Mouse (Mus musculus): ENCODE measurements at regions not wholly inside any gene's neighbourhood (a gene's known extent, or its start where the extent isn't known, plus 50 kb on each side); places are given as distances from the start of the nearest gene placed in this dataset.

GRCm38 (mm10) chr1:137839703-137840102 is 335.8 kb downstream of the Ptprc start:
- no peaks in the 10 kb centered on the region for H3K36me3 ChIP-seq (ENCODE audit: control insufficient read depth, insufficient read depth, low read length)
- H3K4me2 ChIP-seq (ENCODE audit: low read depth, severe bottlenecking) = no peak overlapping the region
- H3K27ac ChIP-seq (replicated peaks; ENCODE audit: low read depth, low read length) = no peak overlapping the region
- no peak for ATAC-seq (ENCODE audit: insufficient number of reproducible peaks, low FRiP score, low TSS enrichment, low read depth)
- H3K9ac ChIP-seq (ENCODE audit: low read length) = no peak overlapping the region
- no peaks in the 10 kb centered on the region for H3K27me3 ChIP-seq (ENCODE audit: control insufficient read depth, insufficient read depth, low read length)
- H3K9me3 ChIP-seq (ENCODE audit: control insufficient read depth, low read length) = no peaks in the 10 kb centered on the region
- no peak overlapping the region for H3K4me3 ChIP-seq (ENCODE audit: low read depth, low read length)
- WGBS = 85% methylated on average over 5 of the region's 5 CpGs
- no peak for DNase-seq (ENCODE audit: low spot score)
- no peaks in the 10 kb centered on the region for H3K4me1 ChIP-seq (ENCODE audit: control insufficient read depth, insufficient read depth, low read length)

- DNase-seq (ENCODE audit: low spot score) (no peak), ATAC-seq (ENCODE audit: insufficient number of reproducible peaks, low FRiP score, low TSS enrichment, low read depth) (no peak)
- Histone ChIP-seq H3K36me3 (ENCODE audit: control insufficient read depth, insufficient read depth, low read length) (no peaks in the 10 kb centered on the region), H3K9me3 (ENCODE audit: control insufficient read depth, low read length) (no peaks in the 10 kb centered on the region), H3K27ac (replicated peaks; ENCODE audit: low read depth, low read length) (no peak overlapping the region), H3K4me3 (ENCODE audit: low read depth, low read length) (no peak overlapping the region), H3K4me1 (ENCODE audit: control insufficient read depth, insufficient read depth, low read length) (no peaks in the 10 kb centered on the region), H3K9ac (ENCODE audit: low read length) (no peak overlapping the region), H3K27me3 (ENCODE audit: control insufficient read depth, insufficient read depth, low read length) (no peaks in the 10 kb centered on the region), H3K4me2 (ENCODE audit: low read depth, severe bottlenecking) (no peak overlapping the region)
- WGBS = 86% methylated on average over 2 of the region's 2 CpGs
These were observed 336.2 kb downstream of the Ptprc start for GRCm38 (mm10) chr1:137839263-137839662.

- H3K4me3 ChIP-seq (ENCODE audit: low read depth, low read length) = no peak overlapping the region
- no peak overlapping the region for H3K4me2 ChIP-seq (ENCODE audit: low read depth, severe bottlenecking)
- H3K36me3 ChIP-seq (ENCODE audit: control insufficient read depth, insufficient read depth, low read length) = no peaks in the 10 kb centered on the region
- DNase-seq (ENCODE audit: low spot score) (no peak), ATAC-seq (ENCODE audit: insufficient number of reproducible peaks, low FRiP score, low TSS enrichment, low read depth) (no peak)
- 72% methylated on average over 8 of the region's 8 CpGs for WGBS
- no peaks in the 10 kb centered on the region for H3K4me1 ChIP-seq (ENCODE audit: control insufficient read depth, insufficient read depth, low read length)
- H3K9ac ChIP-seq (ENCODE audit: low read length) = no peak overlapping the region
- H3K27me3 ChIP-seq (ENCODE audit: control insufficient read depth, insufficient read depth, low read length) = no peaks in the 10 kb centered on the region
- no peak overlapping the region for H3K27ac ChIP-seq (replicated peaks; ENCODE audit: low read depth, low read length)
- H3K9me3 ChIP-seq (ENCODE audit: control insufficient read depth, low read length) = no peaks in the 10 kb centered on the region
These were observed 337.2 kb downstream of the Ptprc start for GRCm38 (mm10) chr1:137838357-137838756.

GRCm38 (mm10) chr1:137833535-137833934 is 342.0 kb downstream of the Ptprc start:
- ATAC-seq (ENCODE audit: insufficient number of reproducible peaks, low FRiP score, low TSS enrichment, low read depth) (no peak), DNase-seq (ENCODE audit: low spot score) (no peak)
- 68% methylated on average over 3 of the region's 3 CpGs for WGBS
- H3K4me2 ChIP-seq (ENCODE audit: low read depth, severe bottlenecking) = no peak overlapping the region
- no peak overlapping the region for H3K4me3 ChIP-seq (ENCODE audit: low read depth, low read length)
- H3K9me3 ChIP-seq (ENCODE audit: control insufficient read depth, low read length) = no peaks in the 10 kb centered on the region
- no peaks in the 10 kb centered on the region for H3K27me3 ChIP-seq (ENCODE audit: control insufficient read depth, insufficient read depth, low read length)
- no peaks in the 10 kb centered on the region for H3K36me3 ChIP-seq (ENCODE audit: control insufficient read depth, insufficient read depth, low read length)
- H3K27ac ChIP-seq (replicated peaks; ENCODE audit: low read depth, low read length) = no peak overlapping the region
- H3K4me1 ChIP-seq (ENCODE audit: control insufficient read depth, insufficient read depth, low read length) = no peaks in the 10 kb centered on the region
- no peak overlapping the region for H3K9ac ChIP-seq (ENCODE audit: low read length)

- H3K9ac ChIP-seq (ENCODE audit: low read length) = no peak overlapping the region
- H3K27me3 ChIP-seq (ENCODE audit: control insufficient read depth, insufficient read depth, low read length) = no peaks in the 10 kb centered on the region
- H3K4me3 ChIP-seq (ENCODE audit: low read depth, low read length) = no peak overlapping the region
- ATAC-seq (ENCODE audit: insufficient number of reproducible peaks, low FRiP score, low TSS enrichment, low read depth) (no peak), DNase-seq (ENCODE audit: low spot score) (no peak)
- no peak overlapping the region for H3K27ac ChIP-seq (replicated peaks; ENCODE audit: low read depth, low read length)
- 82% methylated on average over 4 of the region's 4 CpGs for WGBS
- no peak overlapping the region for H3K4me2 ChIP-seq (ENCODE audit: low read depth, severe bottlenecking)
- no peaks in the 10 kb centered on the region for H3K4me1 ChIP-seq (ENCODE audit: control insufficient read depth, insufficient read depth, low read length)
- no peaks in the 10 kb centered on the region for H3K9me3 ChIP-seq (ENCODE audit: control insufficient read depth, low read length)
- no peaks in the 10 kb centered on the region for H3K36me3 ChIP-seq (ENCODE audit: control insufficient read depth, insufficient read depth, low read length)
These were observed 344.2 kb downstream of the Ptprc start for GRCm38 (mm10) chr1:137831284-137831683.

- WGBS = 84% methylated on average over 4 of the region's 4 CpGs
- no peak overlapping the region for H3K9ac ChIP-seq (ENCODE audit: low read length)
- H3K4me1 ChIP-seq (ENCODE audit: control insufficient read depth, insufficient read depth, low read length) = no peaks in the 10 kb centered on the region
- DNase-seq (ENCODE audit: low spot score) (no peak), ATAC-seq (ENCODE audit: insufficient number of reproducible peaks, low FRiP score, low TSS enrichment, low read depth) (no peak)
- H3K4me3 ChIP-seq (ENCODE audit: low read depth, low read length) = no peak overlapping the region
- H3K4me2 ChIP-seq (ENCODE audit: low read depth, severe bottlenecking) = no peak overlapping the region
- H3K27me3 ChIP-seq (ENCODE audit: control insufficient read depth, insufficient read depth, low read length) = no peaks in the 10 kb centered on the region
- no peaks in the 10 kb centered on the region for H3K9me3 ChIP-seq (ENCODE audit: control insufficient read depth, low read length)
- H3K36me3 ChIP-seq (ENCODE audit: control insufficient read depth, insufficient read depth, low read length) = no peaks in the 10 kb centered on the region
- no peak overlapping the region for H3K27ac ChIP-seq (replicated peaks; ENCODE audit: low read depth, low read length)
These were observed 348.1 kb downstream of the Ptprc start for GRCm38 (mm10) chr1:137827379-137827778.

- H3K9me3 ChIP-seq (ENCODE audit: control insufficient read depth, low read length) = no peaks in the 10 kb centered on the region
- no peak overlapping the region for H3K4me2 ChIP-seq (ENCODE audit: low read depth, severe bottlenecking)
- no peaks in the 10 kb centered on the region for H3K4me1 ChIP-seq (ENCODE audit: control insufficient read depth, insufficient read depth, low read length)
- no peak overlapping the region for H3K9ac ChIP-seq (ENCODE audit: low read length)
- no peaks in the 10 kb centered on the region for H3K27me3 ChIP-seq (ENCODE audit: control insufficient read depth, insufficient read depth, low read length)
- H3K36me3 ChIP-seq (ENCODE audit: control insufficient read depth, insufficient read depth, low read length) = no peaks in the 10 kb centered on the region
- ATAC-seq (ENCODE audit: insufficient number of reproducible peaks, low FRiP score, low TSS enrichment, low read depth) (no peak), DNase-seq (ENCODE audit: low spot score) (no peak)
- no peak overlapping the region for H3K4me3 ChIP-seq (ENCODE audit: low read depth, low read length)
- no peak overlapping the region for H3K27ac ChIP-seq (replicated peaks; ENCODE audit: low read depth, low read length)
- 79% methylated on average over 4 of the region's 4 CpGs for WGBS
These were observed 360.1 kb downstream of the Ptprc start for GRCm38 (mm10) chr1:137815401-137815888.

GRCm38 (mm10) chr1:137814556-137814955 is 361.0 kb downstream of the Ptprc start:
- no peaks in the 10 kb centered on the region for H3K4me1 ChIP-seq (ENCODE audit: control insufficient read depth, insufficient read depth, low read length)
- 93% methylated on average over 2 of the region's 2 CpGs for WGBS
- no peaks in the 10 kb centered on the region for H3K36me3 ChIP-seq (ENCODE audit: control insufficient read depth, insufficient read depth, low read length)
- no peak overlapping the region for H3K4me3 ChIP-seq (ENCODE audit: low read depth, low read length)
- no peaks in the 10 kb centered on the region for H3K27me3 ChIP-seq (ENCODE audit: control insufficient read depth, insufficient read depth, low read length)
- ATAC-seq (ENCODE audit: insufficient number of reproducible peaks, low FRiP score, low TSS enrichment, low read depth) (no peak), DNase-seq (ENCODE audit: low spot score) (no peak)
- H3K27ac ChIP-seq (replicated peaks; ENCODE audit: low read depth, low read length) = no peak overlapping the region
- no peak overlapping the region for H3K9ac ChIP-seq (ENCODE audit: low read length)
- no peak overlapping the region for H3K4me2 ChIP-seq (ENCODE audit: low read depth, severe bottlenecking)
- no peaks in the 10 kb centered on the region for H3K9me3 ChIP-seq (ENCODE audit: control insufficient read depth, low read length)

GRCm38 (mm10) chr1:137813716-137814115 is 361.8 kb downstream of the Ptprc start:
- 76% methylated on average over 1 of the region's 1 CpGs for WGBS

More at GRCm38 (mm10) chr1:137813716-137814115, 361.8 kb downstream of the Ptprc start:
- Histone ChIP-seq H3K27me3 (ENCODE audit: control insufficient read depth, insufficient read depth, low read length) (no peaks in the 10 kb centered on the region), H3K4me2 (ENCODE audit: low read depth, severe bottlenecking) (no peak overlapping the region), H3K27ac (replicated peaks; ENCODE audit: low read depth, low read length) (no peak overlapping the region), H3K9me3 (ENCODE audit: control insufficient read depth, low read length) (no peaks in the 10 kb centered on the region), H3K4me1 (ENCODE audit: control insufficient read depth, insufficient read depth, low read length) (no peaks in the 10 kb centered on the region), H3K36me3 (ENCODE audit: control insufficient read depth, insufficient read depth, low read length) (no peaks in the 10 kb centered on the region), H3K4me3 (ENCODE audit: low read depth, low read length) (no peak overlapping the region), H3K9ac (ENCODE audit: low read length) (no peak overlapping the region)
- ATAC-seq (ENCODE audit: insufficient number of reproducible peaks, low FRiP score, low TSS enrichment, low read depth) (no peak), DNase-seq (ENCODE audit: low spot score) (no peak)
